Mouse (Mus musculus): ENCODE data around the gene Mrpl10. TPM values are rescaled to one million over a fixed set of nuclear protein-coding genes. Genes with fewer than 3 reads are reported as not detected.

Gene Mrpl10
- total RNA-seq (2023; ENCODE audit: inconsistent age) = 43.6 to 48.2 TPM (median 47.6 TPM) in 4 replicates

GRCm38 (mm10) chr11:97041022-97041899 is at the start of gene Mrpl10, which contains the start of gene Lrrc46:
Mrpl10 (plus strand) TSS chr11:97041560.
Lrrc46 (minus strand) TSS chr11:97041407.

GRCm38 (mm10) chr11:97013121-97013670 is 28.2 kb upstream of the Mrpl10 start, which contains the start of gene Sp6:
Sp6 (plus strand) TSS chr11:97013394.

GRCm38 (mm10) chr11:97029686-97030417 is 11.5 kb upstream of the Mrpl10 start, which contains the start of gene Scrn2:
Scrn2 (plus strand) TSS chr11:97029938.

GRCm38 (mm10) chr11:97050216-97050943 is 9.0 kb downstream of the Mrpl10 start, which contains the start of gene Osbpl7:
Osbpl7 (plus strand) TSS chr11:97050628.

Other genes with a start within 250 kb of the Mrpl10 start
- 66.0 to 80.5 TPM (median 77.5 TPM) in 4 replicates for gene Nfe2l1, start 211.6 kb upstream of the Mrpl10 start, total RNA-seq (2023; ENCODE audit: inconsistent age)
- gene Copz2, start 191.7 kb upstream of the Mrpl10 start, total RNA-seq (2023; ENCODE audit: inconsistent age) = 1.5 TPM in 1 of 4 replicates, not detected in the others
- gene Cdk5rap3, start 125.1 kb upstream of the Mrpl10 start, total RNA-seq (2023; ENCODE audit: inconsistent age) = 48.1 to 63.0 TPM (median 53.9 TPM) in 4 replicates
- gene Prr15l, start 113.5 kb upstream of the Mrpl10 start, total RNA-seq (2023; ENCODE audit: inconsistent age) = not detected in 4 replicates
- 21.5 to 29.9 TPM (median 23.7 TPM) in 4 replicates for gene Pnpo, start 97.6 kb upstream of the Mrpl10 start, total RNA-seq (2023; ENCODE audit: inconsistent age)
- gene Sp2, start 58.6 kb upstream of the Mrpl10 start, total RNA-seq (2023; ENCODE audit: inconsistent age) = 43.7 to 53.4 TPM (median 53.2 TPM) in 4 replicates
- 0.24 TPM in 1 of 4 replicates, not detected in the others for gene Sp6, start 28.2 kb upstream of the Mrpl10 start, total RNA-seq (2023; ENCODE audit: inconsistent age)
- gene Scrn2, start 11.6 kb upstream of the Mrpl10 start, total RNA-seq (2023; ENCODE audit: inconsistent age) = 5.8 to 7.2 TPM (median 6.7 TPM) in 4 replicates
- gene Lrrc46, start 153 bp upstream of the Mrpl10 start, total RNA-seq (2023; ENCODE audit: inconsistent age) = not detected in 4 replicates
- gene Osbpl7, start 9.1 kb downstream of the Mrpl10 start, total RNA-seq (2023; ENCODE audit: inconsistent age) = 34.6 to 39.9 TPM (median 36.1 TPM) in 4 replicates
- gene Tbx21, start 73.8 kb downstream of the Mrpl10 start, total RNA-seq (2023; ENCODE audit: inconsistent age) = 1.3 to 2.6 TPM (median 2.4 TPM) in 4 replicates
- 0.21 to 0.80 TPM (median 0.46 TPM) in 4 replicates for gene Tbkbp1, start 109.9 kb downstream of the Mrpl10 start, total RNA-seq (2023; ENCODE audit: inconsistent age)
- 136 to 148 TPM (median 143 TPM) in 4 replicates for gene Kpnb1, start 146.3 kb downstream of the Mrpl10 start, total RNA-seq (2023; ENCODE audit: inconsistent age)
- 57.4 to 66.8 TPM (median 64.3 TPM) in 4 replicates for gene Npepps, start 239.1 kb downstream of the Mrpl10 start, total RNA-seq (2023; ENCODE audit: inconsistent age)

Data from B cell, adult (primary cell).